Mouse (Mus musculus) intestine, postnatal 0 days (tissue): ENCODE measurements around the gene Prkg1. TPM values are rescaled to one million over a fixed set of nuclear protein-coding genes. Genes with fewer than 3 reads are reported as not detected.

Source experiments
- ATAC-seq: fragments of 200-750 bp; cut with Nextera tagmentation; 2 replicates; pipeline ENCODE4 v1.8.0; 2017; ENCODE audit warnings: mild to moderate bottlenecking, moderate TSS enrichment, moderate library complexity
- H3K27ac ChIP-seq: fragments of 300-500 bp; sonication (generic); 2 replicates; pipeline ENCODE4 v1.5.1; 2014; ENCODE audit warnings: mild to moderate bottlenecking, low read depth, low read length, moderate library complexity
- H3K27me3 ChIP-seq: fragments of 300-500 bp; sonication (generic); replicated peaks from 2 replicates; pipeline ENCODE4 v1.6.1; 2014; ENCODE audit warnings: low read length, mixed read lengths; ENCODE audit not compliant: control insufficient read depth, insufficient read depth
- H3K36me3 ChIP-seq: fragments of 300-500 bp; sonication (generic); 2 replicates; pipeline ENCODE4 v1.6.1; 2014; ENCODE audit warnings: mild to moderate bottlenecking, moderate library complexity; ENCODE audit not compliant: control insufficient read depth, insufficient read depth
- H3K4me1 ChIP-seq: fragments of 300-500 bp; sonication (generic); replicated peaks from 2 replicates; pipeline ENCODE4 v1.6.1; 2014; ENCODE audit warnings: antibody characterized with exemption, low read length, mixed read lengths; ENCODE audit not compliant: control insufficient read depth, insufficient read depth
- H3K4me2 ChIP-seq: fragments of 300-500 bp; sonication (generic); replicated peaks from 2 replicates; pipeline ENCODE4 v1.6.1; 2014; ENCODE audit warnings: low read depth, mild to moderate bottlenecking, moderate library complexity
- H3K4me3 ChIP-seq: fragments of 300-500 bp; sonication (generic); 2 replicates; pipeline ENCODE4 v1.5.1; 2014; ENCODE audit warnings: low read depth, low read length
- H3K9ac ChIP-seq: fragments of 300-500 bp; sonication (generic); 2 replicates; pipeline ENCODE4 v1.6.1; 2014; ENCODE audit warnings: mild to moderate bottlenecking, low read depth, low read length
- H3K9me3 ChIP-seq: fragments of 300-500 bp; sonication (generic); 2 replicates; pipeline ENCODE4 v1.6.1; 2016; ENCODE audit warnings: mixed run types; ENCODE audit not compliant: control insufficient read depth
- CTCF ChIP-seq: sonication (generic); IDR thresholded peaks from 2 replicates; pipeline ENCODE4 v1.5.1; 2016; ENCODE audit warnings: low read depth, mild to moderate bottlenecking, control low read depth, antibody characterized with exemption, moderate library complexity
- WGBS: fragments of 180-500 bp; shearing (Covaris S2); extraction: QIAGEN DNeasy Blood & Tissue Kit; methylation state at CpG from one replicate; pipeline ENCODE4 v1.1.7; 2014; 5-methylcytosine and 5-hydroxymethylcytosine counted together
- polyA plus RNA-seq: library from polyadenylated mRNA; unstranded; fragments of >200 nt; fragmentation: Nextera tagmentation; extraction: Ambion mirVana; gene quantifications from 2 replicates; pipeline ENCODE4 v1.2.1, GENCODE M21; 2015

The Prkg1 gene
- polyA plus RNA-seq, 1 experiment from 2014 or later: 4.0 TPM

DNA sequence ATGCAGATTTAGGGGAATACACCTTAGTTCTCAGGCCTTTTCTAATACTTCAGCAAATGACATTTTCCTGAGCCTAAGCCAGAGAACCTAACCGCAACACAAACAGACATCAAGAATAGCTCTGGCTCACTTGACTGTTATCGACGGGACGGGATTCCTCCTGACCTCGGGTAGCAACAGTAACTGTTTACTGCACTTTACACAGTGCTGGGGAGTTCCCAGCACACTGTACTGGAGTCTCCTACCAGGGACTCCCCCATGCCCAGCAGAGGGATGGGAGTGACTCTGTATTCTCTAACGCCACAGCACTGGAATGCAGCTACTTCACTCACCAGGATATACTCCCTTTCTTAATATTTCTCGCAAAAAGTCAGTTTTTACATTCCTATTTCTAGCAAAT, 1141.2 kb downstream of the Prkg1 start:
- no peak overlapping the region for H3K27ac ChIP-seq
- no peaks in the 10 kb centered on the region for H3K36me3 ChIP-seq
- WGBS: 58% methylated on average over 7 of the region's 7 CpGs
- TF ChIP-seq CTCF: no peak
- H3K27me3 ChIP-seq: no peaks in the 10 kb centered on the region
- H3K4me2 ChIP-seq: no peak overlapping the region
- H3K9me3 ChIP-seq: no peaks in the 10 kb centered on the region
- H3K4me3 ChIP-seq: no peak overlapping the region
- H3K4me1 ChIP-seq: no peaks in the 10 kb centered on the region
- no peak for ATAC-seq
- H3K9ac ChIP-seq: no peak overlapping the region

DNA sequence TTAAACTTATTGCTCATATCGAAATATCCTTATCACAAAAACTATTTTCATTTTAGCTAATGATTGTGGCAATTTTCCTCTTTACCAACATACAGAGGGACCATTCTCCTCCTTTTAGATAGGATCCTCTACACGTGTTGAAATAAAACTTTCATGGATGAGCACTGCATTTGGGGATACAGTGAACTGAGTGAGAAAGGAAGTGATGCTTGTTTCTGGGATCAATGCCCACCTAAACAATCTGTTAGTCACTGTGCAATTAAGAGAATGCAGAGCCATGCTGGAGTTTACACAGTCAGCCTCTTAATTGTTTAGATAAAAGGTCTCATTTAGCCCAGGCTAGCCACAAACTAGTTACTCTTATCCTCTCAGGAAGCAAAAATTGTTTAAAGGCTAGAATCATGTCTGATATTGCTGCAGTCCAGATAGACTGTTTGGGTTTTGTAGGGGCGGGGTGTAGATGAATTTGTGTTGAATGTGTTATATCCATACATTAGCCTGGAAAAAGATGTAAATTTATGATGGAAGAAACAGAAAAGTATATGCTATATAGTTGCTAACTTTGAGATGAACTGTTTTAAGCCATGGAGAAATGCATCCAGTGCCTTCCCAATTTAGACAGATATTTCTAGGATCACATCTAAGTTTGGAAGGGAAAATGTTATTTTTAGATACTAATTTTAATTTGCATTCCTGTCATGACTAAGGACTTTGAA, 1151.5 kb downstream of the Prkg1 start:
- Histone ChIP-seq H3K36me3 (no peaks in the 10 kb centered on the region), H3K4me1 (no peaks in the 10 kb centered on the region), H3K9me3 (no peaks in the 10 kb centered on the region), H3K27ac (no peak overlapping the region), H3K27me3 (no peaks in the 10 kb centered on the region), H3K4me3 (no peak overlapping the region), H3K9ac (no peak overlapping the region), H3K4me2 (no peak overlapping the region)
- TF ChIP-seq CTCF: no peak
- WGBS: 70% methylated on average over 3 of the region's 3 CpGs
- ATAC-seq: no peak

DNA sequence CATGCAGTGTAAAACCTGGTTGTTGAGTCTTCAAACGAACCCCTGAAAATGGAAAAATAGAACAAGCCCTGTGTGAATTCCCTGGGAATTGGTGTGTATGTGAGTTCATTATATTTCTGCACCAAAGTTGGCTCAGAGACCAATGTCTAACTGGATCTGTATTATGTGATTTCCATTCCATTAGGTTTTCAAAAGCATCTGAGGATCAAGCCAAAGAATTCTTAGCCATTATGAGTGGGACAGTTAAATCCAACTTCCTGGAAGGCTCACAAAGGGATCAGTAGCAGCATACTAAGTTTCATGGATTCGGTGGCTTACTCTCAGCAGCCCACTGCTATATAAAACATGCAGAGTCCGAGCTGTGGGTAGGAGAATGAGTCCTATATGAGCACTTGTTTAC, 1178.5 kb downstream of the Prkg1 start:
- H3K9me3 ChIP-seq: no peaks in the 10 kb centered on the region
- 78% methylated on average over 3 of the region's 3 CpGs for WGBS
- H3K27ac ChIP-seq: no peak overlapping the region
- H3K4me2 ChIP-seq: no peak overlapping the region
- no peak overlapping the region for H3K4me3 ChIP-seq
- TF ChIP-seq CTCF: no peak
- no peaks in the 10 kb centered on the region for H3K4me1 ChIP-seq
- H3K36me3 ChIP-seq: no peaks in the 10 kb centered on the region
- H3K9ac ChIP-seq: no peak overlapping the region
- ATAC-seq: no peak
- no peaks in the 10 kb centered on the region for H3K27me3 ChIP-seq

DNA sequence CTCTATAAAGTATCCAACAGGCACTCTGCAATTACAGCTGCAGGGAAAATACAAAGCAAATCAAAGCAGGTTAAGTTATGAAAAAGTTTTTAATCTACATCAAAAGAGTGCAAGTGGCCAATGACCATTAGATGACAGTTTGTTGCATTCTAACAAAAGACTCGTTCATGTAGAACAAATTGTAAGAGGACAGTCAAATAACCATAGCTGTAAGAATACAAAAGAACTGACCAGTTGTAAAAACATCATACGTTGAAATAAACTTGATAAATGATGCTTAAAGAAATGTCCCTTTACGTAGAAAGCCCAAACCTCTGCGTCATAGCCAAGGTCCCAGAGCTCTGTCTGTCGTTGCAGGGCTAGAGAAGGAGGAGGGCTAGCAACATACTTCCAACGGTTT, 1200.3 kb downstream of the Prkg1 start:
- Histone ChIP-seq H3K9ac (no peak overlapping the region), H3K36me3 (no peaks in the 10 kb centered on the region), H3K27me3 (no peaks in the 10 kb centered on the region), H3K4me2 (no peak overlapping the region), H3K27ac (no peak overlapping the region), H3K9me3 (no peaks in the 10 kb centered on the region), H3K4me1 (no peaks in the 10 kb centered on the region), H3K4me3 (no peak overlapping the region)
- 80% methylated on average over 6 of the region's 6 CpGs for WGBS
- TF ChIP-seq CTCF: no peak
- no peak for ATAC-seq

GRCm38 (mm10) chr19:30563876-30564275, 1201.0 kb downstream of the Prkg1 start:
- 75% methylated on average over 3 of the region's 3 CpGs for WGBS
- no peak overlapping the region for H3K4me2 ChIP-seq
- no peaks in the 10 kb centered on the region for H3K4me1 ChIP-seq
- H3K9me3 ChIP-seq: no peaks in the 10 kb centered on the region
- no peak overlapping the region for H3K9ac ChIP-seq
- TF ChIP-seq CTCF: no peak
- no peaks in the 10 kb centered on the region for H3K27me3 ChIP-seq
- ATAC-seq: no peak
- H3K4me3 ChIP-seq: no peak overlapping the region
- no peaks in the 10 kb centered on the region for H3K36me3 ChIP-seq
- H3K27ac ChIP-seq: no peak overlapping the region

DNA sequence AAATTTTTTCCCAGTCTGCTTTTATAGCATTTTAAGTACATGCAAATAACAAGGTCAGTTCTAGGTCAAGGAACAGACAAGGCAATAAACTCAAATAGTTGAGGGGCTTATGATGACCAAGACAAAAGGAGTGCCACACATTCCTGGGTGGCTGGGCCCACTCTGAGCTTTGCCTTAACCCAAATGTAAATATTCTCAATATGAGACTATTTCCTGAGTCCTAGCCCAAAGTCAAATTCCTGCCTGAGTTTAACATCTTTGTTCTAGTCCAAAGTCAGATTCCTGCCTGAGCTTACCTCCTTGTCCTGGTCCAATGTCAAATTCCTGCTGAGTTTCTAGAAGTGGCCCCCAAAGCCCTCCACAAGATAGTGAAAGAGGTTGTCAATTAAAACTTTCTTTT, 1206.8 kb downstream of the Prkg1 start:
- H3K27ac ChIP-seq: no peak overlapping the region
- 0 out of 2 replicates have a peak, but pooled peaks cover 6% of the 10 kb centered on the region for H3K27me3 ChIP-seq
- no peaks in the 10 kb centered on the region for H3K36me3 ChIP-seq
- ATAC-seq: no peak
- no peak for TF ChIP-seq CTCF
- no peaks in the 10 kb centered on the region for H3K9me3 ChIP-seq
- no peak overlapping the region for H3K4me3 ChIP-seq
- no peaks in the 10 kb centered on the region for H3K4me1 ChIP-seq
- no peak overlapping the region for H3K9ac ChIP-seq
- no peak overlapping the region for H3K4me2 ChIP-seq
